Mouse (Mus musculus) C2C12 (cell line): ENCODE results near the gene Eif2ak2. TPM values are rescaled to one million over a fixed set of nuclear protein-coding genes. Genes with fewer than 3 reads are reported as not detected.

Experiments
- H3K27me3 ChIP-seq: one replicate; pipeline ENCODE4 v1.6.1; 2011; ENCODE audit not compliant: control insufficient read depth, insufficient read depth, insufficient read length
- H3K36me3 ChIP-seq: one replicate; pipeline ENCODE4 v1.6.1; 2011; ENCODE audit not compliant: control insufficient read depth, insufficient read depth
- H3K4me3 ChIP-seq: one replicate; pipeline ENCODE4 v1.5.1; 2011; ENCODE audit warnings: mild to moderate bottlenecking, control low read depth; ENCODE audit not compliant: poor library complexity, insufficient read depth, severe bottlenecking
- H3K79me2 ChIP-seq: one replicate; pipeline ENCODE4 v1.6.1; 2011; ENCODE audit not compliant: control insufficient read depth, insufficient read depth
- H3K79me3 ChIP-seq: one replicate; pipeline ENCODE4 v1.6.1; 2011; ENCODE audit warnings: low read depth, control low read depth
- H3ac ChIP-seq: one replicate; pipeline ENCODE3; 2011; ENCODE audit warnings: low read depth; ENCODE audit not compliant: control insufficient read depth, insufficient read length
- CEBPB ChIP-seq: IDR thresholded peaks from one replicate; pipeline ENCODE4 v1.6.1; 2011; ENCODE audit warnings: low read depth, mild to moderate bottlenecking, control low read depth, moderate library complexity
- CTCF ChIP-seq: IDR thresholded peaks from one replicate; pipeline ENCODE4 v1.5.1; 2011; ENCODE audit not compliant: control insufficient read depth, insufficient read depth, insufficient read length
- FOSL1 ChIP-seq: IDR thresholded peaks from one replicate; pipeline ENCODE4 v1.8.0; 2011; ENCODE audit warnings: mild to moderate bottlenecking, low read length; ENCODE audit not compliant: poor library complexity, insufficient read depth, severe bottlenecking
- MAX ChIP-seq: IDR thresholded peaks from one replicate; pipeline ENCODE4 v1.6.1; 2011; ENCODE audit warnings: mild to moderate bottlenecking, control low read depth
- MYOD1 ChIP-seq: IDR thresholded peaks from one replicate; pipeline ENCODE4 v1.6.1; 2011; ENCODE audit warnings: low read depth; ENCODE audit not compliant: control insufficient read depth, insufficient read length
- MYOG ChIP-seq: IDR thresholded peaks from one replicate; pipeline ENCODE4 v1.6.1; 2011; ENCODE audit not compliant: control insufficient read depth, insufficient read length; ENCODE audit errors: extremely low read depth
- USF1 ChIP-seq: IDR thresholded peaks from one replicate; pipeline ENCODE4 v1.6.1; 2011; ENCODE audit warnings: low read depth, mild to moderate bottlenecking, control low read depth, moderate library complexity
- polyA plus RNA-seq: library from polyadenylated mRNA; unstranded; fragments of >200 nt; fragmentation: generic; extraction: Trizol; gene quantifications from one replicate; pipeline ENCODE4 v1.2.1, GENCODE M21; 2012; ENCODE audit warnings: missing spikeins

The Eif2ak2 gene
- polyA plus RNA-seq, 1 experiment: 2.4 TPM

DNA sequence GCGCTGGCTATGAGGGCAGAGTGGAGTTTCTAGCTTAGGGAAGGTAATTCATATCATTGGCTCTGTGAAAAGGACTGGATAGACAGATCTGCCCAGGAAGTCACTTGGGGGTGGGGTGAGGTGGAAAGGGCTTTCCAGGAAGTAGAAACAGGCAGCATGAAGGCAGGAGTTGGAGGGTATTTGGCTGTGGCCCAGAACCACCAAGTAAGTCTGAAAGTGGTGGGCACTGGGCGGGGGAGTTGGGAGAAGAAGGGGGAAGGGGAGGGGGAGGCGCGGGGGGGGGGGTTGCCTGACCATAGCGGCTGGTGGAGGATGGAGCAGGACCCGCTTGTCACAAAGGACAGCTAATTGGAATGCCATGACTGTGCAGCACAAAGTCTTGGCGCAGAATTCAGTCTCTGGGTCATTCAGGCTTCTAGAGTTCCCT, 482 bp downstream of the Eif2ak2 start:
- peaks cover 2% of the 10 kb centered on the region for H3K79me3 ChIP-seq
- H3K4me3 ChIP-seq: peak overlapping the region; percentile 72
- peak overlapping the region; percentile 61 for H3ac ChIP-seq
- no peak for TF ChIP-seq CTCF
- no peak for TF ChIP-seq FOSL1
- TF ChIP-seq MYOG: no peak
- TF ChIP-seq USF1: no peak
- no peak for TF ChIP-seq MAX
- no peak for TF ChIP-seq CEBPB
- TF ChIP-seq MYOD1: no peak
- peaks cover 24% of the 10 kb centered on the region for H3K79me2 ChIP-seq
- no peaks in the 10 kb centered on the region for H3K27me3 ChIP-seq
- peaks cover 15% of the 10 kb centered on the region for H3K36me3 ChIP-seq

- no peaks in the 10 kb centered on the region for H3K79me3 ChIP-seq
- no peaks in the 10 kb centered on the region for H3K79me2 ChIP-seq
- H3K36me3 ChIP-seq: peaks cover 26% of the 10 kb centered on the region
- H3ac ChIP-seq: no peak overlapping the region
- no peaks in the 10 kb centered on the region for H3K27me3 ChIP-seq
- no peak for TF ChIP-seq CEBPB
- no peak for TF ChIP-seq CTCF
- TF ChIP-seq MAX: no peak
- TF ChIP-seq MYOG: no peak
- no peak for TF ChIP-seq USF1
- TF ChIP-seq MYOD1: no peak
- TF ChIP-seq FOSL1: no peak
- no peak overlapping the region for H3K4me3 ChIP-seq
Observed at GRCm38 (mm10) chr17:78873886-78874285, 8.5 kb downstream of the Eif2ak2 start.

GRCm38 (mm10) chr17:78856243-78856642, 26.1 kb downstream of the Eif2ak2 start:
- Histone ChIP-seq H3K79me2 (no peaks in the 10 kb centered on the region), H3ac (no peak overlapping the region), H3K36me3 (peaks cover 49% of the 10 kb centered on the region), H3K4me3 (no peak overlapping the region), H3K27me3 (no peaks in the 10 kb centered on the region), H3K79me3 (no peaks in the 10 kb centered on the region)
- TF ChIP-seq USF1: no peak
- TF ChIP-seq CEBPB: no peak
- TF ChIP-seq MYOG: no peak
- TF ChIP-seq MYOD1: no peak

DNA sequence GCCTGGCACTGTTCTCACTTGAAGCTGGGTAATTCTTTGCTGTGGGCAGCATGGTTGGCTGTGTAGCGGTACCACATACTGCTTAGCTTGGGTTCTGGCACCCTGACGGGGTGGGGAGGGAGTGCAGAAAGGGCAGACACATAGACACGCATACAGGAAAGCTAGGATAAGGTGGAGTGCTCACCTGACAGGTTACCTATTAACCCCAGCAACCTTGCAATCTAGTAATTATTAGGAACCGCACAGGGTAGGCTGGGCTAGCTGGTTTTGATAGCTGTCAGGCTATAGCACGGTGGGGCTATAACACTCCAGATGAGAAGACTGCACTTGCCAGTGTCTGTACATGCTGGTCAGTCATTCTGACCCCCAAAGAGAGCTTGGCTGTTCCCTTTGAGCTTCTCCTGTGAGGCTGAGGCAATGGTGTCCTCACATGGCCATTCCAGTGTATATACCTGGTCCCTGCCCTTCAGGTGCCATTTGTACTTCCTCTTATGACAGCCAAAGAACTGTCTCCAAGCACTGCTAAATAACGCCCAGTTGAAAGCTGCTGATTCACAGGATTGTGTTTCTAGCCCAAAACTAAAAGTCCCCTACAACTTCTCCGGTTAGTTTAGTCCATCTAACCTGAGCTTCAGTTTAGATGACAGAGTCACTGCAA, 40.0 kb downstream of the Eif2ak2 start:
- Histone ChIP-seq H3ac (no peak overlapping the region), H3K4me3 (no peak overlapping the region), H3K79me3 (no peaks in the 10 kb centered on the region), H3K79me2 (no peaks in the 10 kb centered on the region), H3K27me3 (no peaks in the 10 kb centered on the region), H3K36me3 (peaks cover 47% of the 10 kb centered on the region)
- TF ChIP-seq USF1 (no peak), MYOG (no peak), MAX (no peak), CTCF (no peak), CEBPB (no peak), FOSL1 (no peak), MYOD1 (no peak)

DNA sequence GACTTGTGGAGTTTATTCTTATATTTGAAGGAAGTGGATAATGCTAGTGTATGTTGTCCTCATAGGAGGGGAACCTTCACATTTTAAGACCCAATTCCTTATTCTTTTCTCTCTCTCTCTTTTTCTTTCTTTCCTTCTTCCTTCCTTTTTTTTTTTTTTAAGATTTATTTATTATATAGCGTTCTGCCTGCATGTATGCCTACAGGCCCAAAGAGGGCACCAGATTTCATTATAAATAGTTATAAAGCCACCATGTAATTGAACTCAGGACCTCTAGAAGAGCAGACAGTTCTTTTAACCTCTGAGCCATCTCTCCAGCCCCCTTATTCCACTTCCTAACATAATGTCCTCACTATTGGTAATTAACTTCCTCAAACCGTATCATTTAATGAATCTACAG, 46.3 kb downstream of the Eif2ak2 start:
- Histone ChIP-seq H3K79me3 (no peaks in the 10 kb centered on the region), H3K36me3 (peaks cover 16% of the 10 kb centered on the region), H3ac (peak overlapping the region; percentile 62), H3K4me3 (peak overlapping the region; percentile 97), H3K27me3 (no peaks in the 10 kb centered on the region), H3K79me2 (no peaks in the 10 kb centered on the region)
- TF ChIP-seq CEBPB: no peak
- TF ChIP-seq MYOD1: no peak
- no peak for TF ChIP-seq FOSL1
- no peak for TF ChIP-seq CTCF
- TF ChIP-seq MAX: no peak
- no peak for TF ChIP-seq USF1
- no peak for TF ChIP-seq MYOG
